ENCODE assay signal across 30 mouse cellular contexts in the genomic region with DNA sequence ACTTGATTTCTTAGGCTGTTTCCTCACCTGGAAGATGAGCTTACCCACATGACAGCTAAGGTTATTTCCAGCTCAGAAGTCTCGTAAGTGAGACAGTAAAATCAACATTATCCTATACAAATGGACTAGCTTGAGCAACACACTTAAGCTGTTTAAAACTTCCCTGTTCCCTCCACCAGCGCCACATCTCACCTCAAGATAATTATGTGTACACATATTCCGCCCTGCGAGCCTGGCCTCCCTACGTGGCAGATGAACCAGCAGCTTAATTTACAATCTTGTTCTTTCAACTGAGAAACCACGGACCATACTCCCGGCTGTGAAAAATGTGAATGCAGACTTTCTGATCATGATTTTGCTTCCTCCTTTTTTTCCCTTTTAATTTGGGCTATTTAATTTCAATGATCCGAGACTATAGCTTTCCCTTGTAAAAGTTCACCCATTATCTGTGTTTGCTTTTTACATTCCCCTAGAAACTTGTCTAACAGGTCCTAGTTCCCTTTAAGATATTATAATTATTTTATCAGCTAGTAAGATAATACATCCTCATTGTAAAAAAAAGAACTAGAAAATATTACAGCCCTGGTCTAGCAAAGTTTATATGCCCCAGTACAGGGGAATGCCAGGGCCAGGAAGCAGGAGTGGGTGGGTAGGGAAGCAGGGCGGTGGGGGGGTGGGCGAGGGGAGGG.
DNase-seq lines count a peak whose midpoint lies in the region; ATAC-seq and TF ChIP-seq lines count a peak whose summit lies in the region.
"Had no signal": no experiment of that assay in that cellular context is flagged by ENCODE, and none has a peak within 500 bp of the region (broad histone marks: within the 10 kb centered on the region; RNA-seq: fewer than 3 reads in every experiment).

No protein-coding gene starts in this region.

- TF ChIP-seq CTCF in small intestine, adult 2 months (IDR thresholded peaks at IDR 0.05; ENCODE audit: extremely low read depth, insufficient read length, insufficient replicate concordance, low read depth, low read length): no peak

- DNase-seq in embryonic facial prominence, embryonic 14.5 days (ENCODE audit: low spot score): peak; percentile 48
- DNase-seq in embryonic facial prominence, embryonic 10.5 days (ENCODE audit: low spot score): no peak
- peak; percentile 10 to 11 for DNase-seq in urinary bladder, adult 18-20 months (ENCODE audit: low spot score in 2 of 2)
- no peak for DNase-seq in urinary bladder, postnatal 4 days (ENCODE audit: low spot score in 2 of 2)
- DNase-seq in limb, embryonic 10.5 days (ENCODE audit: low spot score): no peak
- no peak for DNase-seq in thymus, postnatal 4 days
- DNase-seq: adrenal gland, postnatal 10 days; cerebellum, adult 11 months; cerebellum, adult 9-10 months; cerebellum, postnatal 36 days; forebrain, postnatal 0 days; heart, adult 2 months; kidney, adult 8-10 months; kidney, postnatal 4 days; liver; right cerebral cortex, adult 18-20 months; thymus, postnatal 36 days had no signal

- peak; percentile 82; the same call in 1 of the 2 replicates for ATAC-seq in embryonic facial prominence, embryonic 14.5 days (ENCODE audit: low read depth)
- ATAC-seq in erythroid progenitor cell, adult 5-6 weeks (replicated peaks; ENCODE audit: low FRiP score, poor library complexity, severe bottlenecking): no peak
- ATAC-seq: forebrain, postnatal 0 days; midbrain, embryonic 16.5 days had no signal

- H3K36me3 ChIP-seq in embryonic facial prominence, embryonic 14.5 days (ENCODE audit: control insufficient read depth, insufficient read depth, low read length): no peaks in the 10 kb centered on the region
- no peaks in the 10 kb centered on the region for H3K36me3 ChIP-seq in embryonic facial prominence, embryonic 10.5 days (replicated peaks)
- H3K36me3 ChIP-seq in small intestine, adult 2 months (ENCODE audit: control insufficient read depth, insufficient read depth, low read length): no peaks in the 10 kb centered on the region
- no peaks in the 10 kb centered on the region for H3K36me3 ChIP-seq in limb, embryonic 10.5 days
- H3K36me3 ChIP-seq: embryonic facial prominence, embryonic 12.5 days; forebrain, embryonic 12.5 days; G1E; heart, embryonic 12.5 days; neural tube, embryonic 12.5 days had no signal

- H3K4me2 ChIP-seq in embryonic facial prominence, embryonic 14.5 days (ENCODE audit: low read depth, low read length): no peak overlapping the region
- H3K4me2 ChIP-seq: embryonic facial prominence, embryonic 12.5 days; forebrain, embryonic 12.5 days; heart, embryonic 12.5 days; hindbrain, embryonic 14.5 days; midbrain, embryonic 11.5 days; neural tube, embryonic 12.5 days had no signal

- no peaks in the 10 kb centered on the region for H3K27me3 ChIP-seq in embryonic facial prominence, embryonic 14.5 days (replicated peaks; ENCODE audit: control insufficient read depth, insufficient read depth, low read length)
- H3K27me3 ChIP-seq in embryonic facial prominence, embryonic 10.5 days (replicated peaks; ENCODE audit: low read depth, poor library complexity, severe bottlenecking): no peaks in the 10 kb centered on the region
- H3K27me3 ChIP-seq in small intestine, adult 2 months (ENCODE audit: control insufficient read depth, insufficient read depth, low read length): no peaks in the 10 kb centered on the region
- no peaks in the 10 kb centered on the region for H3K27me3 ChIP-seq in limb, embryonic 10.5 days (ENCODE audit: low read depth, poor library complexity, severe bottlenecking)
- H3K27me3 ChIP-seq: embryonic facial prominence, embryonic 12.5 days; forebrain, embryonic 12.5 days; heart, embryonic 12.5 days; neural tube, embryonic 12.5 days had no signal

- no peaks in the 10 kb centered on the region for H3K4me1 ChIP-seq in embryonic facial prominence, embryonic 14.5 days (ENCODE audit: control insufficient read depth, insufficient read depth, low read length)
- H3K4me1 ChIP-seq in embryonic facial prominence, embryonic 10.5 days: no peaks in the 10 kb centered on the region
- peaks cover 4% of the 10 kb centered on the region for H3K4me1 ChIP-seq in small intestine, adult 2 months (ENCODE audit: control insufficient read depth, insufficient read depth, insufficient read length, low read length)
- no peaks in the 10 kb centered on the region for H3K4me1 ChIP-seq in limb, embryonic 10.5 days
- H3K4me1 ChIP-seq: embryonic facial prominence, embryonic 12.5 days; forebrain, embryonic 12.5 days; neural tube, embryonic 12.5 days had no signal

- H3K27ac ChIP-seq in embryonic facial prominence, embryonic 14.5 days (replicated peaks; ENCODE audit: low read depth, low read length): no peak overlapping the region
- no peak overlapping the region for H3K27ac ChIP-seq in embryonic facial prominence, embryonic 10.5 days (replicated peaks)
- H3K27ac ChIP-seq in small intestine, adult 2 months (ENCODE audit: insufficient read depth, low read depth, low read length): peak overlapping the region; percentile 63; the same call in 1 of the 2 replicates
- H3K27ac ChIP-seq in limb, embryonic 10.5 days: no peak overlapping the region
- H3K27ac ChIP-seq: embryonic facial prominence, embryonic 12.5 days; forebrain, embryonic 12.5 days; heart, adult 2 months; hindbrain, embryonic 14.5 days; kidney, postnatal 0 days; liver, embryonic 14.5 days; neural tube, embryonic 12.5 days had no signal

- H3K9ac ChIP-seq in embryonic facial prominence, embryonic 14.5 days (ENCODE audit: low read depth, low read length): no peak overlapping the region
- H3K9ac ChIP-seq: embryonic facial prominence, embryonic 12.5 days; forebrain, embryonic 12.5 days; forebrain, postnatal 0 days; heart, embryonic 12.5 days; hindbrain, embryonic 14.5 days; liver, embryonic 14.5 days; neural tube, embryonic 12.5 days had no signal

- no peak for TF ChIP-seq POLR2A in small intestine, adult 2 months (IDR thresholded peaks at IDR 0.05; ENCODE audit: low read depth, low read length)

- no peak overlapping the region for H3K4me3 ChIP-seq in embryonic facial prominence, embryonic 14.5 days (ENCODE audit: low read depth, low read length)
- no peak overlapping the region for H3K4me3 ChIP-seq in embryonic facial prominence, embryonic 10.5 days
- H3K4me3 ChIP-seq in small intestine, adult 2 months (ENCODE audit: low read depth, low read length): no peak overlapping the region
- no peak overlapping the region for H3K4me3 ChIP-seq in limb, embryonic 10.5 days
- H3K4me3 ChIP-seq: embryonic facial prominence, embryonic 12.5 days; erythroblast, embryonic 14.5 days; forebrain, embryonic 12.5 days; heart, adult 2 months; heart, embryonic 12.5 days; neural tube, embryonic 12.5 days had no signal

- WGBS in embryonic facial prominence, embryonic 14.5 days: 67% methylated on average over 10 of the region's 10 CpGs
- WGBS in embryonic facial prominence, embryonic 10.5 days: 81% methylated on average over 10 of the region's 10 CpGs
- 18% methylated on average over 10 of the region's 10 CpGs for whole genome bisulfite sequencing in small intestine, adult 2 months
- WGBS in limb, embryonic 10.5 days: 81% methylated on average over 10 of the region's 10 CpGs

- no peaks in the 10 kb centered on the region for H3K9me3 ChIP-seq in embryonic facial prominence, embryonic 14.5 days (ENCODE audit: control insufficient read depth, low read length)
- H3K9me3 ChIP-seq in embryonic facial prominence, embryonic 10.5 days: no peaks in the 10 kb centered on the region
- H3K9me3 ChIP-seq in limb, embryonic 10.5 days (replicated peaks): no peaks in the 10 kb centered on the region
- H3K9me3 ChIP-seq: embryonic facial prominence, embryonic 12.5 days; forebrain, embryonic 12.5 days; G1E; heart, embryonic 12.5 days; neural tube, embryonic 12.5 days had no signal

Comparison
In these comparisons a context has a peak if more than half of its experiments do, and no peak if none do; other contexts are left out.
1. DNase-seq: peak in embryonic facial prominence, embryonic 14.5 days (single experiment) and urinary bladder, adult 18-20 months (2 of 2); none in embryonic facial prominence, embryonic 10.5 days (single experiment), urinary bladder, postnatal 4 days (0 of 2), limb, embryonic 10.5 days (single experiment) and thymus, postnatal 4 days (single experiment).